Mouse (Mus musculus) stomach, postnatal 0 days (tissue): ENCODE data around the gene Fuk.

ENCODE experiments used
- CTCF ChIP-seq: IDR thresholded peaks from 2 replicates; pipeline ENCODE4 v1.5.1; 2016; ENCODE audit warnings: antibody characterized with exemption, low read depth, mild to moderate bottlenecking, moderate library complexity
- EP300 ChIP-seq: optimal IDR thresholded peaks from 2 replicates; pipeline ENCODE3; 2016; ENCODE audit warnings: antibody characterized with exemption

DNA sequence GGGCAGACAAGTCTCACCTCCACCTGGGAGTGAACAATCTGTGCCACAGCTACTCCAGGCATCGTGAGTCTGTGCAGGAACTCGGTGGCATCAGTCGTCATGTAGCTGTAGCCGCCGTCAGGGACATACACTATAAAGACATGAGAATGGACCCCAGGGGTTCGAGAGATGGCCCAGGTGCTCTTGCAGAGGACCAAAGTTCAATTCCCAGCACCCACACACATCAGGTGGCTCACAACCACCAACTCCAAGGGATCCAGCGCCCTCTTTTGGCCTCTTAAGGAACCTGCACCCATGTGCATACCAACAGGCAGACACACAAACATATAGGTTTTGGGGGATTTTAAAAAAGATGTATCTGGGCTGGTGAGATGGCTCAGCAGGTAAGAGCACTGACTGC, 10.2 kb downstream of the Fuk start:
- no peak for TF ChIP-seq EP300
- no peak for TF ChIP-seq CTCF
